ENCODE assay signal across 7 mouse cellular contexts in the genomic region with DNA sequence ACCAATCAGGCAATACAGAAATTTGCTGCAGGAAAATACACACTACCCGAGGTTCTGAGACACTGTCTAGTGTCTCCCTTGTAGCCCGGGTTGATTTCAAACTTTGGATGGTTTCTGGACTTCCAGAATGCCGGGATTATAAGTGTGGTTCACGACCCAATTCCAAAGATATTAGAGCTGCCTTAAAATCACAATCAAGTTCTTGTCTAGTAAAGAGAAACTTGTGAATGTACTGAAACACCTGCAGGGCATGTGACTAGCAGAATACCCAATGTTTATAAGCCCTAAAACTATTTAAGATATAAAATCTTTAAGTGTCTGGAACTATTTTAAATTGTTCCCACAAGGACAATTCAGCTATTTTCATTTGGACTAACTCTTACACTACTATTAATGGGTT. TPM values are rescaled to one million over a fixed set of nuclear protein-coding genes. Genes with fewer than 3 reads are reported as not detected.
DNase-seq lines count a peak whose midpoint lies in the region; ATAC-seq lines count a peak whose summit lies in the region.

No protein-coding gene starts in this region.

- intact Hi-C loops in left cerebral cortex, postnatal 36 days (cut with DNase I) = loop anchor here (5.0 kb wide), 2 partner anchors 96 to 171 kb away; partner anchors contain the start of gene Ppp4r1

- ATAC-seq in lung, embryonic 15.5 days (ENCODE audit: borderline replicate concordance, extremely low read depth, low FRiP score, low TSS enrichment) = no peak
- no peak for ATAC-seq in embryonic facial prominence, embryonic 13.5 days (ENCODE audit: insufficient number of reproducible peaks, insufficient read depth, low FRiP score, low TSS enrichment, low read depth)
- ATAC-seq in limb, embryonic 11.5 days (ENCODE audit: insufficient number of reproducible peaks, low FRiP score, low TSS enrichment, low read depth) = no peak
- ATAC-seq in stomach, embryonic 14.5 days (ENCODE audit: insufficient number of reproducible peaks, insufficient read depth, low FRiP score, low read depth) = no peak

- no peak for DNase-seq in lung, postnatal 36 days
- no peak for DNase-seq in limb, embryonic 11.5 days (ENCODE audit: low spot score)
- DNase-seq in left cerebral cortex, postnatal 36 days (ENCODE audit: low spot score in 2 of 2) = no peak
- no peak for DNase-seq in cerebellum, adult 9-11 months

- H3K4me2 ChIP-seq in lung, embryonic 15.5 days = peak overlapping the region; percentile 59
- H3K4me2 ChIP-seq in embryonic facial prominence, embryonic 13.5 days = peak overlapping the region; percentile 75
- peak overlapping the region; percentile 66 for H3K4me2 ChIP-seq in limb, embryonic 11.5 days (ENCODE audit: low read depth, severe bottlenecking)
- peak overlapping the region; percentile 76 for H3K4me2 ChIP-seq in stomach, embryonic 14.5 days (replicated peaks; ENCODE audit: low read depth, low read length)

- H3K27me3 ChIP-seq in lung, embryonic 15.5 days = no peaks in the 10 kb centered on the region
- no peaks in the 10 kb centered on the region for H3K27me3 ChIP-seq in embryonic facial prominence, embryonic 13.5 days
- H3K27me3 ChIP-seq in limb, embryonic 11.5 days (ENCODE audit: control insufficient read depth, insufficient read depth, low read length) = no peaks in the 10 kb centered on the region
- no peaks in the 10 kb centered on the region for H3K27me3 ChIP-seq in stomach, embryonic 14.5 days (ENCODE audit: control insufficient read depth, insufficient read depth, low read length)

- H3K27ac ChIP-seq in lung, embryonic 15.5 days = no peak overlapping the region
- no peak overlapping the region for H3K27ac ChIP-seq in embryonic facial prominence, embryonic 13.5 days
- no peak overlapping the region for H3K27ac ChIP-seq in limb, embryonic 11.5 days (replicated peaks; ENCODE audit: low read depth, low read length)
- H3K27ac ChIP-seq in stomach, embryonic 14.5 days (ENCODE audit: low read length) = no peak overlapping the region

- 2% methylated on average over 4 of the region's 4 CpGs for WGBS in lung, embryonic 15.5 days
- WGBS in embryonic facial prominence, embryonic 13.5 days = 2% methylated on average over 4 of the region's 4 CpGs
- 16% methylated on average over 4 of the region's 4 CpGs for WGBS in limb, embryonic 11.5 days
- 2% methylated on average over 4 of the region's 4 CpGs for WGBS in stomach, embryonic 14.5 days

- no peaks in the 10 kb centered on the region for H3K9me3 ChIP-seq in lung, embryonic 15.5 days
- no peaks in the 10 kb centered on the region for H3K9me3 ChIP-seq in embryonic facial prominence, embryonic 13.5 days
- no peaks in the 10 kb centered on the region for H3K9me3 ChIP-seq in limb, embryonic 11.5 days (ENCODE audit: control insufficient read depth, low read length)
- H3K9me3 ChIP-seq in stomach, embryonic 14.5 days (ENCODE audit: control insufficient read depth, low read depth, low read length) = no peaks in the 10 kb centered on the region

- 0 out of 2 replicates have a peak, but pooled peaks cover 4% of the 10 kb centered on the region for H3K36me3 ChIP-seq in lung, embryonic 15.5 days
- no peaks in the 10 kb centered on the region for H3K36me3 ChIP-seq in embryonic facial prominence, embryonic 13.5 days
- no peaks in the 10 kb centered on the region for H3K36me3 ChIP-seq in limb, embryonic 11.5 days (ENCODE audit: control insufficient read depth, insufficient read depth, low read length)
- H3K36me3 ChIP-seq in stomach, embryonic 14.5 days (ENCODE audit: control insufficient read depth, insufficient read depth, low read length) = no peaks in the 10 kb centered on the region

- peak overlapping the region; percentile 97; the same call in 1 of the 2 replicates for H3K9ac ChIP-seq in lung, embryonic 15.5 days
- H3K9ac ChIP-seq in embryonic facial prominence, embryonic 13.5 days = no peak overlapping the region; the same call in 1 of the 2 replicates
- no peak overlapping the region for H3K9ac ChIP-seq in limb, embryonic 11.5 days (ENCODE audit: low read length)
- H3K9ac ChIP-seq in stomach, embryonic 14.5 days (replicated peaks; ENCODE audit: low read depth, low read length) = peak overlapping the region; percentile 99; the same call in 1 of the 2 replicates

- peak overlapping the region; percentile 89 for H3K4me3 ChIP-seq in lung, embryonic 15.5 days
- H3K4me3 ChIP-seq in embryonic facial prominence, embryonic 13.5 days = peak overlapping the region; percentile 97
- peak overlapping the region; percentile 96 for H3K4me3 ChIP-seq in limb, embryonic 11.5 days (ENCODE audit: low read depth, low read length)
- H3K4me3 ChIP-seq in stomach, embryonic 14.5 days (ENCODE audit: low read depth, low read length) = peak overlapping the region; percentile 97

- peaks cover 45% of the 10 kb centered on the region for H3K4me1 ChIP-seq in lung, embryonic 15.5 days
- peaks cover 40% of the 10 kb centered on the region for H3K4me1 ChIP-seq in embryonic facial prominence, embryonic 13.5 days
- peaks cover 11% of the 10 kb centered on the region; the same call in 1 of the 2 replicates for H3K4me1 ChIP-seq in limb, embryonic 11.5 days (ENCODE audit: control insufficient read depth, insufficient read depth, low read length)
- peaks cover 26% of the 10 kb centered on the region; the same call in 1 of the 2 replicates for H3K4me1 ChIP-seq in stomach, embryonic 14.5 days (ENCODE audit: control insufficient read depth, insufficient read depth, low read length)

RNA-seq across cellular contexts. Expression of gene Vapa, which starts 1.6 kb away (rescaled TPM):
- polyA plus RNA-seq in lung, embryonic 15.5 days (2015; fragmentation: Nextera tagmentation; extraction: Ambion mirVana) = 191 and 196 TPM in 2 replicates
- 187 and 192 TPM in 2 replicates for polyA plus RNA-seq in embryonic facial prominence, embryonic 13.5 days (2015; fragmentation: Nextera tagmentation; extraction: Ambion mirVana)
- 189 and 192 TPM in 2 replicates for polyA plus RNA-seq in limb, embryonic 11.5 days (2014; fragmentation: Nextera tagmentation; extraction: Ambion mirVana)
- polyA plus RNA-seq in stomach, embryonic 14.5 days (2014; fragmentation: Nextera tagmentation; extraction: Ambion mirVana) = 182 and 194 TPM in 2 replicates
- total RNA-seq in left cerebral cortex, postnatal 36 days (2021) = 100 to 1,000 TPM; 157 to 164 TPM

RNA-seq across cellular contexts. Expression of gene Txndc2, which starts 30.2 kb away (rescaled TPM):
- polyA plus RNA-seq in lung, embryonic 15.5 days (2015; fragmentation: Nextera tagmentation; extraction: Ambion mirVana) = not detected in 2 replicates
- polyA plus RNA-seq in embryonic facial prominence, embryonic 13.5 days (2015; fragmentation: Nextera tagmentation; extraction: Ambion mirVana) = 0.29 TPM in 1 of 2 replicates, not detected in the other
- polyA plus RNA-seq in limb, embryonic 11.5 days (2014; fragmentation: Nextera tagmentation; extraction: Ambion mirVana) = not detected in 2 replicates
- polyA plus RNA-seq in stomach, embryonic 14.5 days (2014; fragmentation: Nextera tagmentation; extraction: Ambion mirVana) = 0.14 TPM in 1 of 2 replicates, not detected in the other
- under 1 TPM in 1 of 2 experiments, not detected in 1; 0.30 TPM for total RNA-seq in left cerebral cortex, postnatal 36 days (2021)

Comparison
In these comparisons a context has a peak if more than half of its experiments do, and no peak if none do; other contexts are left out.
1. H3K9ac ChIP-seq: peak in lung, embryonic 15.5 days (single experiment) and stomach, embryonic 14.5 days (single experiment); none in embryonic facial prominence, embryonic 13.5 days (single experiment) and limb, embryonic 11.5 days (single experiment).
2. Peak in every context shown above with its lines, with median percentiles within 50 percentile points of each other: H3K4me2 ChIP-seq and H3K4me3 ChIP-seq.